Comparison of ENCODE assay signal across 24 mouse cellular contexts in genomic region chr4:131417159-131417748, GRCm38 (mm10).
DNase-seq lines count a peak whose midpoint lies in the region; ATAC-seq and TF ChIP-seq lines count a peak whose summit lies in the region.
"Had no signal": no experiment of that assay in that cellular context is flagged by ENCODE, and none has a peak within 500 bp of the region (broad histone marks: within the 10 kb centered on the region; RNA-seq: fewer than 3 reads in every experiment).

No protein-coding gene starts in this region.

- H3K9ac ChIP-seq in forebrain, postnatal 0 days, result no peak overlapping the region
- no peak overlapping the region for H3K9ac ChIP-seq in forebrain, embryonic 12.5 days
- no peak overlapping the region for H3K9ac ChIP-seq in hindbrain, postnatal 0 days (replicated peaks; ENCODE audit: low read length)
- no peak overlapping the region for H3K9ac ChIP-seq in hindbrain, embryonic 13.5 days
- H3K9ac ChIP-seq: intestine, embryonic 15.5 days; limb, embryonic 13.5 days; liver, embryonic 12.5 days had no signal

- peaks cover 8% of the 10 kb centered on the region; the same call in 1 of the 2 replicates for H3K4me1 ChIP-seq in forebrain, postnatal 0 days (ENCODE audit: insufficient read depth)
- H3K4me1 ChIP-seq in forebrain, embryonic 12.5 days, result no peaks in the 10 kb centered on the region
- no peaks in the 10 kb centered on the region; the same call in 1 of the 2 replicates for H3K4me1 ChIP-seq in hindbrain, postnatal 0 days (ENCODE audit: insufficient read depth, low read length)
- peaks cover 11% of the 10 kb centered on the region; the same call in 1 of the 2 replicates for H3K4me1 ChIP-seq in hindbrain, embryonic 13.5 days (replicated peaks)
- H3K4me1 ChIP-seq: heart, embryonic 10.5 days; intestine, embryonic 15.5 days; limb, embryonic 13.5 days; liver, embryonic 12.5 days; midbrain, embryonic 10.5 days had no signal

- 52% methylated on average over 14 of the region's 14 CpGs for WGBS in forebrain, postnatal 0 days
- WGBS in forebrain, embryonic 12.5 days, result 80% methylated on average over 14 of the region's 14 CpGs
- WGBS in hindbrain, postnatal 0 days, result 61% methylated on average over 14 of the region's 14 CpGs
- 81% methylated on average over 14 of the region's 14 CpGs for WGBS in hindbrain, embryonic 13.5 days

- no peak for DNase-seq in forebrain, postnatal 0 days
- DNase-seq in hindbrain, postnatal 0 days (ENCODE audit: low spot score), result peak; percentile 46
- DNase-seq in Muller cell, postnatal 12 days (ENCODE audit: inconsistent ontology term), result peak; percentile 47
- DNase-seq in brain, adult 2 months (ENCODE audit: low read depth, low spot score), result peak; percentile 54
- no peak for DNase-seq in gastrocnemius, adult 2 months
- DNase-seq: adrenal gland, adult 8-10 months; cerebellum, adult 8-10 months; gastrocnemius, postnatal 10 days; heart, postnatal 4 days; kidney, adult 8-10 months; kidney, postnatal 14 days; lung, adult 18-20 months; lung, postnatal 10 days; right cerebral cortex, postnatal 4 days; thymus, postnatal 14 days had no signal

- H3K36me3 ChIP-seq in forebrain, postnatal 0 days (ENCODE audit: insufficient read depth), result no peaks in the 10 kb centered on the region
- H3K36me3 ChIP-seq in forebrain, embryonic 12.5 days (replicated peaks), result no peaks in the 10 kb centered on the region
- no peaks in the 10 kb centered on the region for H3K36me3 ChIP-seq in hindbrain, postnatal 0 days (ENCODE audit: insufficient read depth, low read length)
- no peaks in the 10 kb centered on the region for H3K36me3 ChIP-seq in hindbrain, embryonic 13.5 days
- H3K36me3 ChIP-seq: embryonic facial prominence, embryonic 10.5 days; heart, embryonic 10.5 days; intestine, embryonic 15.5 days; limb, embryonic 13.5 days; liver, embryonic 12.5 days; midbrain, embryonic 10.5 days had no signal

- intact Hi-C loops in gastrocnemius, adult 2 months (cut with DNase I), result no loop called here

- H3K27ac ChIP-seq in forebrain, postnatal 0 days (ENCODE audit: low read depth, low read length), result no peak overlapping the region
- no peak overlapping the region for H3K27ac ChIP-seq in forebrain, embryonic 12.5 days
- H3K27ac ChIP-seq in hindbrain, postnatal 0 days, result no peak overlapping the region
- H3K27ac ChIP-seq in hindbrain, embryonic 13.5 days, result no peak overlapping the region
- no peak overlapping the region for H3K27ac ChIP-seq in gastrocnemius, adult 2 months
- H3K27ac ChIP-seq: embryonic facial prominence, embryonic 10.5 days; heart, embryonic 10.5 days; intestine, embryonic 15.5 days; limb, embryonic 13.5 days; liver, embryonic 12.5 days; midbrain, embryonic 10.5 days had no signal

- H3K27me3 ChIP-seq in forebrain, postnatal 0 days (ENCODE audit: insufficient read depth, low read length), result no peaks in the 10 kb centered on the region
- H3K27me3 ChIP-seq in forebrain, embryonic 12.5 days, result no peaks in the 10 kb centered on the region
- H3K27me3 ChIP-seq in hindbrain, postnatal 0 days (ENCODE audit: insufficient read depth, low read length), result no peaks in the 10 kb centered on the region
- peaks cover 3% of the 10 kb centered on the region; the same call in 1 of the 2 replicates for H3K27me3 ChIP-seq in hindbrain, embryonic 13.5 days
- H3K27me3 ChIP-seq: intestine, embryonic 15.5 days; liver, embryonic 12.5 days had no signal

- H3K9me3 ChIP-seq in forebrain, postnatal 0 days (ENCODE audit: low read length), result no peaks in the 10 kb centered on the region
- H3K9me3 ChIP-seq in forebrain, embryonic 12.5 days, result no peaks in the 10 kb centered on the region
- H3K9me3 ChIP-seq in hindbrain, postnatal 0 days (ENCODE audit: low read length), result no peaks in the 10 kb centered on the region
- no peaks in the 10 kb centered on the region for H3K9me3 ChIP-seq in hindbrain, embryonic 13.5 days
- H3K9me3 ChIP-seq: embryonic facial prominence, embryonic 10.5 days; heart, embryonic 10.5 days; intestine, embryonic 15.5 days; limb, embryonic 13.5 days; liver, embryonic 12.5 days; midbrain, embryonic 10.5 days had no signal

- H3K4me2 ChIP-seq in forebrain, postnatal 0 days (ENCODE audit: low read depth), result no peak overlapping the region
- H3K4me2 ChIP-seq in forebrain, embryonic 12.5 days, result no peak overlapping the region
- H3K4me2 ChIP-seq in hindbrain, postnatal 0 days (ENCODE audit: low read depth, low read length), result no peak overlapping the region
- no peak overlapping the region for H3K4me2 ChIP-seq in hindbrain, embryonic 13.5 days
- H3K4me2 ChIP-seq: intestine, embryonic 15.5 days; limb, embryonic 13.5 days; liver, embryonic 12.5 days had no signal

- no peak for TF ChIP-seq CTCF in forebrain, postnatal 0 days (IDR thresholded peaks at IDR 0.05; ENCODE audit: low read depth)
- TF ChIP-seq CTCF in hindbrain, postnatal 0 days (IDR thresholded peaks at IDR 0.05; ENCODE audit: low read depth), result no peak
- no peak for TF ChIP-seq CTCF in gastrocnemius, adult 2 months (IDR thresholded peaks at IDR 0.05)

- peak; percentile 62; the same call in 1 of the 2 replicates for ATAC-seq in forebrain, postnatal 0 days
- ATAC-seq in forebrain, embryonic 12.5 days (ENCODE audit: low FRiP score), result no peak
- no peak for ATAC-seq in hindbrain, postnatal 0 days
- ATAC-seq in hindbrain, embryonic 13.5 days (ENCODE audit: low FRiP score), result no peak
- ATAC-seq: activated CD4-positive, CD25-positive, alpha-beta regulatory T cell, adult 4 months; intestine, embryonic 15.5 days; liver, embryonic 12.5 days had no signal

- H3K4me3 ChIP-seq in forebrain, postnatal 0 days (ENCODE audit: low read depth, low read length), result no peak overlapping the region
- H3K4me3 ChIP-seq in forebrain, embryonic 12.5 days (replicated peaks), result no peak overlapping the region
- no peak overlapping the region for H3K4me3 ChIP-seq in hindbrain, postnatal 0 days (ENCODE audit: low read length)
- no peak overlapping the region for H3K4me3 ChIP-seq in hindbrain, embryonic 13.5 days
- H3K4me3 ChIP-seq in gastrocnemius, adult 2 months, result no peak overlapping the region
- H3K4me3 ChIP-seq: embryonic facial prominence, embryonic 10.5 days; heart, embryonic 10.5 days; intestine, embryonic 15.5 days; limb, embryonic 13.5 days; liver, embryonic 12.5 days; midbrain, embryonic 10.5 days had no signal

Comparison
In these comparisons a context has a peak if more than half of its experiments do, and no peak if none do; other contexts are left out.
1. DNase-seq: peak in hindbrain, postnatal 0 days (single experiment), Muller cell, postnatal 12 days (single experiment) and brain, adult 2 months (single experiment); none in forebrain, postnatal 0 days (single experiment) and gastrocnemius, adult 2 months (single experiment).